Mouse (Mus musculus) kidney, adult 2 months (tissue): ENCODE data around the gene Slc25a17.

Experiments
- CTCF ChIP-seq: fragments of 200-500 bp; conservative IDR thresholded peaks from 2 replicates; pipeline ENCODE4 v1.5.1; 2011; ENCODE audit warnings: low read depth, mild to moderate bottlenecking, control low read depth, low read length, moderate library complexity, mixed read lengths; ENCODE audit not compliant: insufficient read depth, insufficient read length
- POLR2A ChIP-seq: fragments of 200-500 bp; IDR thresholded peaks from one replicate; pipeline ENCODE4 v1.6.1; 2011; ENCODE audit warnings: low read depth, low read length, control low read depth

DNA sequence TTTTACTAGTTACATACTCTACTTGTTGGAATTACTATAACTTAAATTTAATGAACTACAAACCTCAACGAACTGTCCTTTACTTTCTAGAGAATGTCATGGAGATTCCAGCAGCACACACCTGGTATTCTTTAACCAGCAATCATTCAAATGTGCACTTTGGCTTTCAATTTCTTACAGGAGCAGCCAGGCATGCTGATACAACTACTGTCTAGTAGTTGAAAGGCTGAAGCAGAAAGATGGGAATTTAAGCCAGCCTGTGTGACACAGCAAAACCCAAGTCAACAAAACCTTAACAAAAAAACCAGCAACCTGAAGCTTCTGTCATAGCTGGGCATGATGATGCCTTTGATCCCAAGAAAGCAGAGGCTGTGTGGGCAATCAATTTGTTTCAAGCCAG lies 1.9 kb upstream of the Slc25a17 start:
- TF ChIP-seq CTCF = no peak
- TF ChIP-seq POLR2A = no peak
